Mouse (Mus musculus): ENCODE measurements at regions not wholly inside any gene's neighbourhood (a gene's known extent, or its start where the extent isn't known, plus 50 kb on each side); places are given as distances from the start of the nearest gene placed in this dataset.

- Histone ChIP-seq H3K27ac (ENCODE audit: control insufficient read depth, insufficient read depth, low read depth, low read length) (no peak overlapping the region), H3K27me3 (ENCODE audit: control insufficient read depth, insufficient read depth, low read length) (no peaks in the 10 kb centered on the region), H3K4me3 (ENCODE audit: control insufficient read depth, low read depth, low read length) (no peak overlapping the region), H3K4me1 (ENCODE audit: control insufficient read depth, insufficient read depth, low read length) (no peaks in the 10 kb centered on the region), H3K36me3 (ENCODE audit: control insufficient read depth, insufficient read depth, low read length) (no peaks in the 10 kb centered on the region)
- TF ChIP-seq CTCF (IDR thresholded peaks at IDR 0.05; ENCODE audit: control insufficient read depth, insufficient read depth, insufficient replicate concordance, low read depth, low read length) (no peak), POLR2A (IDR thresholded peaks at IDR 0.05; ENCODE audit: control insufficient read depth, low read depth, low read length) (no peak)
Measured at GRCm38 (mm10) chr3:137062067-137062466, 278.8 kb upstream of the Emcn start.

GRCm38 (mm10) chr3:137067336-137067735 lies 273.5 kb upstream of the Emcn start:
- TF ChIP-seq CTCF (IDR thresholded peaks at IDR 0.05; ENCODE audit: control insufficient read depth, insufficient read depth, insufficient replicate concordance, low read depth, low read length), result no peak
- TF ChIP-seq POLR2A (IDR thresholded peaks at IDR 0.05; ENCODE audit: control insufficient read depth, low read depth, low read length), result no peak
- no peak overlapping the region for H3K27ac ChIP-seq (ENCODE audit: control insufficient read depth, insufficient read depth, low read depth, low read length)
- no peak overlapping the region for H3K4me3 ChIP-seq (ENCODE audit: control insufficient read depth, low read depth, low read length)
- H3K36me3 ChIP-seq (ENCODE audit: control insufficient read depth, insufficient read depth, low read length), result no peaks in the 10 kb centered on the region
- no peaks in the 10 kb centered on the region for H3K4me1 ChIP-seq (ENCODE audit: control insufficient read depth, insufficient read depth, low read length)
- no peaks in the 10 kb centered on the region for H3K27me3 ChIP-seq (ENCODE audit: control insufficient read depth, insufficient read depth, low read length)

DNA sequence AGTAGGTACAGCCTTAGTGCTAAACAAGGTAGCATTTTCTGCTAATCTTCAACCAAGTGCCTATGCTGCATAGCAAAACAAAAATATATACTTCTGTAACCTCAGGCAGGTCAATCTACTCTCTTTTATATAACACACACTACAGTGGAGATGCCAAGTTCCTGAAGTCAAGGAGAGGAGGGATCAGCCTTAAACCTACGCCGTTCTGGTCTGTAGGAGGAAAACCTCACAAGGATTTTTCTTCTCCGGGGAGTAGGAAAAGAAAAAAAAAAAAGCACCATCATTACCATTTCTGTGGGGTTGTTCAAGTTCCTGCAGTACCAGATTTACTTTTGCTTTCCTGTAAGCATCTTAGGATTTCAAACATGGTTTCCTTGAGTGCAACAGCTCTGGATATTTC lies 271.5 kb upstream of the Emcn start:
- H3K4me3 ChIP-seq (ENCODE audit: control insufficient read depth, low read depth, low read length), result no peak overlapping the region
- H3K36me3 ChIP-seq (ENCODE audit: control insufficient read depth, insufficient read depth, low read length), result no peaks in the 10 kb centered on the region
- H3K4me1 ChIP-seq (ENCODE audit: control insufficient read depth, insufficient read depth, low read length), result no peaks in the 10 kb centered on the region
- no peak overlapping the region for H3K27ac ChIP-seq (ENCODE audit: control insufficient read depth, insufficient read depth, low read depth, low read length)
- H3K27me3 ChIP-seq (ENCODE audit: control insufficient read depth, insufficient read depth, low read length), result no peaks in the 10 kb centered on the region
- TF ChIP-seq POLR2A (IDR thresholded peaks at IDR 0.05; ENCODE audit: control insufficient read depth, low read depth, low read length), result no peak
- TF ChIP-seq CTCF (IDR thresholded peaks at IDR 0.05; ENCODE audit: control insufficient read depth, insufficient read depth, insufficient replicate concordance, low read depth, low read length), result no peak

DNA sequence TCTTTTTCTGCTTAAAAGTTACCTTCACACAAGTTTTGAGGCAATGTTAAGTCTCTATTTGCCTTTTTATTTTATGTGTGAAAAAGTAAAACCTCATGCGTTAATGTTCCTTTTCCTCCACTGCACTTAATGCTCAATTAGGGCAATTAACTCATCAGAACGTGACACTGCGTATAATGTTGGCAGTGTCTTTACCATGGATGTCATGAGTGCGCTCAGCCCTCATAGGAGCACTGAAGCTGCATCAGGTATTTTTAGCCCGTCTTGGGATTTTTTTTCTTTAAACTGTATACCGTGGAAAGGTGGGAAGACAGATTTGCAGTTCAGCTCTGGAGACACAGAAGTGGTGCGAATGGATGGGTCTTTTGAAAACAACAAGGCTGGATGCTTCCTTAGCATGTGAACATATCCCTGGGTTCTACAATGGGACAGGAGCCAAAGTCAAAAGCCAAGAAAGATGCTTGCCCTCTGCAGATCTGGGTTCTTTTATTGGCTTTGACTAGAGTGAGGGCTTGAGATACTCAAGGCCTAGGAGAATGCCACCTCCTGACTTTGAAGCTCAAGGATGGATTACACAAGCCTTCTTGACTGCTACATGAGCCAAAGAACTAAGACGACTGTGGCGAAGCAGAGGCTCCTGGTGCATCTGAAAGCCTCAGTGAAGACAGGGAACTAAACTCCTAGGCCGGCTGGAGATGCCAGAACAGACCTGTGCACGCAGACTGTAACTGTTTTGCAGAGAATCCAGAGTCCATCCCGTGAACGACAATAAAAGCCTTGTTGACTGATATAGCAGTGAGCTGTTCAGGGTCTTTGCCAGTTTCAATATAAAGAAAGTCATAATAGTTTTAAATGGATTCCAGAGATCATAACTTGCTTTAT lies 262.9 kb upstream of the Emcn start:
- no peak for TF ChIP-seq POLR2A (IDR thresholded peaks at IDR 0.05; ENCODE audit: control insufficient read depth, low read depth, low read length)
- no peak for TF ChIP-seq CTCF (IDR thresholded peaks at IDR 0.05; ENCODE audit: control insufficient read depth, insufficient read depth, insufficient replicate concordance, low read depth, low read length)
- H3K36me3 ChIP-seq (ENCODE audit: control insufficient read depth, insufficient read depth, low read length), result no peaks in the 10 kb centered on the region
- H3K4me1 ChIP-seq (ENCODE audit: control insufficient read depth, insufficient read depth, low read length), result no peaks in the 10 kb centered on the region
- H3K4me3 ChIP-seq (ENCODE audit: control insufficient read depth, low read depth, low read length), result no peak overlapping the region
- no peaks in the 10 kb centered on the region for H3K27me3 ChIP-seq (ENCODE audit: control insufficient read depth, insufficient read depth, low read length)
- H3K27ac ChIP-seq (ENCODE audit: control insufficient read depth, insufficient read depth, low read depth, low read length), result no peak overlapping the region

GRCm38 (mm10) chr3:137078600-137078975 lies 262.3 kb upstream of the Emcn start:
- Histone ChIP-seq H3K27me3 (ENCODE audit: control insufficient read depth, insufficient read depth, low read length) (no peaks in the 10 kb centered on the region), H3K4me3 (ENCODE audit: control insufficient read depth, low read depth, low read length) (no peak overlapping the region), H3K36me3 (ENCODE audit: control insufficient read depth, insufficient read depth, low read length) (no peaks in the 10 kb centered on the region), H3K27ac (ENCODE audit: control insufficient read depth, insufficient read depth, low read depth, low read length) (no peak overlapping the region), H3K4me1 (ENCODE audit: control insufficient read depth, insufficient read depth, low read length) (no peaks in the 10 kb centered on the region)
- no peak for TF ChIP-seq POLR2A (IDR thresholded peaks at IDR 0.05; ENCODE audit: control insufficient read depth, low read depth, low read length)
- no peak for TF ChIP-seq CTCF (IDR thresholded peaks at IDR 0.05; ENCODE audit: control insufficient read depth, insufficient read depth, insufficient replicate concordance, low read depth, low read length)

DNA sequence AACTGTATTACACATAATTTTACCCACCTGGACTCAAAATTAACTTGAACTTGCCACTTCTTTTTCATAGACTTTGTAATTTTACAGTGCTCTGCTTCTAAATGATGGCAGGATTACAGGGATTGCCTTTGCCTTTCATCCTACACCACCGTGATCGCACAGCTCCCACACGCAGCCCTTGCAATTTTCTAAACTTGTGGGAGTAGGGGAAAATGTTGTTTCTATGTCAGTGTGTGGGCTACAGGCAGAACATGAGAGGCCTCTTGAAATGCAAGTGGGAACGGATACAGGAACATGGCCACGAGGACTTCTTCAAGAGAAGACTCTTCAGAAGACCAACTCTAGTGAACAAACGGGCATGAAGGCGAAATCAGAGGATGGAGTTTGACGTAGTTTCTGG lies 254.0 kb upstream of the Emcn start:
- H3K36me3 ChIP-seq (ENCODE audit: control insufficient read depth, insufficient read depth, low read length), result no peaks in the 10 kb centered on the region
- no peak overlapping the region for H3K4me3 ChIP-seq (ENCODE audit: control insufficient read depth, low read depth, low read length)
- no peaks in the 10 kb centered on the region for H3K27me3 ChIP-seq (ENCODE audit: control insufficient read depth, insufficient read depth, low read length)
- no peaks in the 10 kb centered on the region for H3K4me1 ChIP-seq (ENCODE audit: control insufficient read depth, insufficient read depth, low read length)
- TF ChIP-seq CTCF (IDR thresholded peaks at IDR 0.05; ENCODE audit: control insufficient read depth, insufficient read depth, insufficient replicate concordance, low read depth, low read length) (no peak), POLR2A (IDR thresholded peaks at IDR 0.05; ENCODE audit: control insufficient read depth, low read depth, low read length) (no peak)
- H3K27ac ChIP-seq (ENCODE audit: control insufficient read depth, insufficient read depth, low read depth, low read length), result no peak overlapping the region

DNA sequence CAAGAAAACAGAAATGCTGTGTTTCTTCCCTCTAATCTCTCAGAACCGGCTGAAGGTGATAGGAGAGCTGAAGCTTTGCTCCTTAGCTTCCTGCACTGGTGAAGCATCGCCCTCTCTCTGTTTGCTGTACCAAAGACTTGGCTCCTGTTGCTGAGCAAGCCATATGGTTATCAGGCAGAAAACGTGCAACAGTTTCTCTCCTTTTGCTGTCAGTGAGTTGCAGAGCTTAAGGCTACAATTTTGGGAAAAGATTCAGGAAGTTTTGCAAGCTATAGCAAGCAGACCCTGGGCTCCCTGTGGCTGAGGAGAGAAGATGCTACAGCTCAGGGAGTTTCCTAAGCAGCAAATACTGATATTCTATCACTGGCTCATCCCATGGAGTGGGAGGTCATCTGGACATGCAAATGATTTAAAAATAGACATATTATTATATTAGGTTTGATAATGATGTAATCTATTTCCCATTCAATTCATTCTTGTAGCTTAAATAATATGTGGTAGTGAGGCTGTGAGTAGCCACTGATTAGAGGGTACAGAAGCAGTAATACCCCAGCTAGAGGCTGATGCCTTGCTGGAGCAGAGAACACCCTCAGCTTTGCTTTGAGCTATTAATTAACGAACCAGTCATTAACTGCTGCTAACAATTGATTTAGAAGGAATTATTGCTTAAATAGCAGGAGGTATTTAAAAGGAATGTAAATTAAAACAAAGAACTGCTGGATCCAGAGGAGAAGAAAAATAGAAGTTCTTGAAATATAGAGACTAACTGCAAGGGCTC lies 240.1 kb upstream of the Emcn start:
- H3K36me3 ChIP-seq (ENCODE audit: control insufficient read depth, insufficient read depth, low read length), result no peaks in the 10 kb centered on the region
- H3K27ac ChIP-seq (ENCODE audit: control insufficient read depth, insufficient read depth, low read depth, low read length), result no peak overlapping the region
- no peaks in the 10 kb centered on the region for H3K27me3 ChIP-seq (ENCODE audit: control insufficient read depth, insufficient read depth, low read length)
- H3K4me3 ChIP-seq (ENCODE audit: control insufficient read depth, low read depth, low read length), result no peak overlapping the region
- no peaks in the 10 kb centered on the region for H3K4me1 ChIP-seq (ENCODE audit: control insufficient read depth, insufficient read depth, low read length)
- TF ChIP-seq CTCF (IDR thresholded peaks at IDR 0.05; ENCODE audit: control insufficient read depth, insufficient read depth, insufficient replicate concordance, low read depth, low read length) (no peak), POLR2A (IDR thresholded peaks at IDR 0.05; ENCODE audit: control insufficient read depth, low read depth, low read length) (no peak)

Measured in testis, adult 2 months (tissue).